Mouse (Mus musculus) heart, embryonic 12.5 days (tissue): ENCODE measurements around the gene Gpr61. TPM values are rescaled to one million over a fixed set of nuclear protein-coding genes. Genes with fewer than 3 reads are reported as not detected.
A peak's percentile ranks its signal among the peaks of the same experiment; 100 is the strongest.

Experiments used
- ATAC-seq: fragments of 200-750 bp; cut with Nextera tagmentation; 2 replicates; pipeline ENCODE4 v1.8.0; 2017; ENCODE audit warnings: moderate TSS enrichment, moderate library complexity; ENCODE audit not compliant: insufficient number of reproducible peaks, low FRiP score
- H3K27ac ChIP-seq: fragments of 300-500 bp; sonication (generic); 2 replicates; pipeline ENCODE4 v1.5.1; 2016; ENCODE audit warnings: mild to moderate bottlenecking, moderate library complexity; ENCODE audit not compliant: poor library complexity, severe bottlenecking
- H3K27me3 ChIP-seq: fragments of 300-500 bp; sonication (generic); replicated peaks from 2 replicates; pipeline ENCODE4 v1.6.1; 2016; ENCODE audit warnings: mild to moderate bottlenecking, moderate library complexity
- H3K36me3 ChIP-seq: fragments of 300-500 bp; sonication (generic); 2 replicates; pipeline ENCODE4 v1.6.1; 2016; ENCODE audit warnings: mild to moderate bottlenecking, moderate library complexity
- H3K4me1 ChIP-seq: fragments of 300-500 bp; sonication (generic); replicated peaks from 2 replicates; pipeline ENCODE4 v1.6.1; 2016; ENCODE audit warnings: mild to moderate bottlenecking
- H3K4me2 ChIP-seq: fragments of 300-500 bp; sonication (generic); 2 replicates; pipeline ENCODE4 v1.6.1; 2016; ENCODE audit warnings: mild to moderate bottlenecking, moderate library complexity
- H3K4me3 ChIP-seq: fragments of 300-500 bp; sonication (generic); 2 replicates; pipeline ENCODE4 v1.5.1; 2016; ENCODE audit warnings: mild to moderate bottlenecking
- H3K9ac ChIP-seq: fragments of 300-500 bp; sonication (generic); 2 replicates; pipeline ENCODE4 v1.6.1; 2016; ENCODE audit warnings: mild to moderate bottlenecking, moderate library complexity
- H3K9me3 ChIP-seq: fragments of 300-500 bp; sonication (generic); replicated peaks from 2 replicates; pipeline ENCODE4 v1.6.1; 2016; ENCODE audit warnings: mild to moderate bottlenecking, moderate library complexity
- WGBS: fragments of 180-500 bp; shearing (Covaris S2); methylation state at CpG from one replicate; pipeline ENCODE4 v1.1.7; 2016; 5-methylcytosine and 5-hydroxymethylcytosine counted together
- polyA plus RNA-seq: library from polyadenylated mRNA; unstranded; fragments of >200 nt; fragmentation: Nextera tagmentation; extraction: Ambion mirVana; gene quantifications from 2 replicates; pipeline ENCODE4 v1.2.1, GENCODE M21; 2016

Gene Gpr61
- polyA plus RNA-seq, 1 experiment from 2014 or later, result 0.27 TPM

GRCm38 (mm10) chr3:108147386-108148235, 7.1 kb downstream of the Gpr61 start:
- Histone ChIP-seq H3K4me2 (no peak overlapping the region), H3K9ac (no peak overlapping the region), H3K9me3 (no peaks in the 10 kb centered on the region), H3K36me3 (0 out of 2 replicates have a peak, but pooled peaks cover 2% of the 10 kb centered on the region), H3K27me3 (no peaks in the 10 kb centered on the region), H3K27ac (no peak overlapping the region), H3K4me3 (no peak overlapping the region), H3K4me1 (peaks cover 11% of the 10 kb centered on the region)
- 62% methylated on average over 11 of the region's 11 CpGs for WGBS
- peak; percentile 47; the same call in 1 of the 2 replicates for ATAC-seq

- Histone ChIP-seq H3K27ac (no peak overlapping the region), H3K9ac (peak overlapping the region; percentile 90), H3K4me3 (peak overlapping the region; percentile 82), H3K4me1 (peaks cover 11% of the 10 kb centered on the region), H3K36me3 (0 out of 2 replicates have a peak, but pooled peaks cover 2% of the 10 kb centered on the region), H3K9me3 (no peaks in the 10 kb centered on the region), H3K27me3 (no peaks in the 10 kb centered on the region), H3K4me2 (peak overlapping the region; percentile 68)
- 51% methylated on average over 5 of the region's 5 CpGs for WGBS
- no peak for ATAC-seq
These were observed 8.0 kb downstream of the Gpr61 start for GRCm38 (mm10) chr3:108146671-108147070.

GRCm38 (mm10) chr3:108145534-108146445, 8.9 kb downstream of the Gpr61 start, which contains the start of gene Gnai3:
Gene Gnai3, minus strand, starts transcription at chr3:108146146.
- under 1% methylated on average over 63 of the region's 63 CpGs for WGBS
- peak within 1 kb of the TSS; percentile 90 for H3K9ac ChIP-seq
- peak within 1 kb of the TSS; percentile 82 for H3K4me3 ChIP-seq
- no peaks in the 10 kb centered on the region for H3K9me3 ChIP-seq
- H3K27ac ChIP-seq, result peak within 1 kb of the TSS; percentile 92
- H3K27me3 ChIP-seq, result no peaks in the 10 kb centered on the region
- H3K4me1 ChIP-seq, result peaks cover 11% of the 10 kb centered on the region
- peak; percentile 96 for ATAC-seq
- peak within 1 kb of the TSS; percentile 68 for H3K4me2 ChIP-seq
- H3K36me3 ChIP-seq, result peaks cover 2% of the 10 kb centered on the region; the same call in 1 of the 2 replicates

- Histone ChIP-seq H3K36me3 (peaks cover 21% of the 10 kb centered on the region), H3K9ac (no peak overlapping the region), H3K4me1 (peaks cover 18% of the 10 kb centered on the region), H3K4me3 (no peak overlapping the region), H3K9me3 (no peaks in the 10 kb centered on the region), H3K27ac (no peak overlapping the region), H3K4me2 (no peak overlapping the region), H3K27me3 (no peaks in the 10 kb centered on the region)
- no peak for ATAC-seq
- WGBS, result 80% methylated on average over 4 of the region's 4 CpGs
These were observed 13.9 kb downstream of the Gpr61 start for GRCm38 (mm10) chr3:108140786-108141185.

GRCm38 (mm10) chr3:108139113-108139512, 15.6 kb downstream of the Gpr61 start:
- ATAC-seq, result no peak
- no peaks in the 10 kb centered on the region for H3K9me3 ChIP-seq
- peaks cover 16% of the 10 kb centered on the region for H3K4me1 ChIP-seq
- H3K27ac ChIP-seq, result no peak overlapping the region
- 89% methylated on average over 1 of the region's 1 CpGs for WGBS
- no peak overlapping the region for H3K4me2 ChIP-seq
- no peaks in the 10 kb centered on the region for H3K27me3 ChIP-seq
- no peak overlapping the region for H3K4me3 ChIP-seq
- H3K9ac ChIP-seq, result no peak overlapping the region
- peaks cover 21% of the 10 kb centered on the region for H3K36me3 ChIP-seq

- 74% methylated on average over 11 of the region's 11 CpGs for WGBS
- Histone ChIP-seq H3K4me2 (no peak overlapping the region), H3K27ac (no peak overlapping the region), H3K9me3 (no peaks in the 10 kb centered on the region), H3K9ac (no peak overlapping the region), H3K36me3 (peaks cover 11% of the 10 kb centered on the region), H3K4me1 (peaks cover 43% of the 10 kb centered on the region), H3K27me3 (no peaks in the 10 kb centered on the region), H3K4me3 (no peak overlapping the region)
- no peak for ATAC-seq
These were observed 20.0 kb downstream of the Gpr61 start for GRCm38 (mm10) chr3:108134701-108135100.

- WGBS, result 68% methylated on average over 1 of the region's 1 CpGs
- Histone ChIP-seq H3K36me3 (peaks cover 10% of the 10 kb centered on the region; the same call in 1 of the 2 replicates), H3K4me3 (no peak overlapping the region), H3K4me1 (peaks cover 55% of the 10 kb centered on the region), H3K27me3 (no peaks in the 10 kb centered on the region), H3K27ac (peak overlapping the region; percentile 11), H3K9me3 (no peaks in the 10 kb centered on the region), H3K4me2 (no peak overlapping the region), H3K9ac (no peak overlapping the region)
- no peak for ATAC-seq
These were observed 22.2 kb downstream of the Gpr61 start for GRCm38 (mm10) chr3:108132484-108132883.

- Histone ChIP-seq H3K9ac (no peak overlapping the region), H3K4me3 (no peak overlapping the region), H3K9me3 (no peaks in the 10 kb centered on the region), H3K4me1 (peaks cover 55% of the 10 kb centered on the region), H3K36me3 (peaks cover 5% of the 10 kb centered on the region; the same call in 1 of the 2 replicates), H3K27ac (peak overlapping the region; percentile 11; the same call in 1 of the 2 replicates), H3K27me3 (no peaks in the 10 kb centered on the region), H3K4me2 (no peak overlapping the region)
- WGBS, result 48% methylated on average over 1 of the region's 1 CpGs
- no peak for ATAC-seq
These were observed 22.9 kb downstream of the Gpr61 start for GRCm38 (mm10) chr3:108131821-108132220.

GRCm38 (mm10) chr3:108131216-108131615, 23.5 kb downstream of the Gpr61 start:
- 86% methylated on average over 5 of the region's 5 CpGs for WGBS
- Histone ChIP-seq H3K4me1 (peaks cover 55% of the 10 kb centered on the region), H3K9ac (no peak overlapping the region), H3K9me3 (no peaks in the 10 kb centered on the region), H3K36me3 (0 out of 2 replicates have a peak, but pooled peaks cover 3% of the 10 kb centered on the region), H3K27ac (no peak overlapping the region), H3K4me3 (no peak overlapping the region), H3K4me2 (no peak overlapping the region), H3K27me3 (no peaks in the 10 kb centered on the region)
- no peak for ATAC-seq

- 66% methylated on average over 4 of the region's 4 CpGs for WGBS
- no peaks in the 10 kb centered on the region for H3K9me3 ChIP-seq
- H3K27me3 ChIP-seq, result no peaks in the 10 kb centered on the region
- no peak overlapping the region for H3K4me3 ChIP-seq
- 0 out of 2 replicates have a peak, but pooled peaks have one; percentile 45 for ATAC-seq
- no peaks in the 10 kb centered on the region for H3K36me3 ChIP-seq
- H3K4me2 ChIP-seq, result no peak overlapping the region
- H3K9ac ChIP-seq, result no peak overlapping the region
- H3K27ac ChIP-seq, result no peak overlapping the region
- H3K4me1 ChIP-seq, result peaks cover 48% of the 10 kb centered on the region
These were observed 24.9 kb downstream of the Gpr61 start for GRCm38 (mm10) chr3:108129804-108130203.

GRCm38 (mm10) chr3:108129367-108129766, 25.3 kb downstream of the Gpr61 start:
- H3K4me2 ChIP-seq, result no peak overlapping the region
- no peak overlapping the region for H3K9ac ChIP-seq
- no peaks in the 10 kb centered on the region for H3K27me3 ChIP-seq
- peaks cover 48% of the 10 kb centered on the region for H3K4me1 ChIP-seq
- ATAC-seq, result peak; percentile 9; the same call in 1 of the 2 replicates
- no peaks in the 10 kb centered on the region for H3K9me3 ChIP-seq
- H3K27ac ChIP-seq, result no peak overlapping the region
- 74% methylated on average over 4 of the region's 4 CpGs for WGBS
- H3K36me3 ChIP-seq, result no peaks in the 10 kb centered on the region
- H3K4me3 ChIP-seq, result no peak overlapping the region
